Mouse (Mus musculus): Measurements from ENCODE around the gene Mpo.

DNA sequence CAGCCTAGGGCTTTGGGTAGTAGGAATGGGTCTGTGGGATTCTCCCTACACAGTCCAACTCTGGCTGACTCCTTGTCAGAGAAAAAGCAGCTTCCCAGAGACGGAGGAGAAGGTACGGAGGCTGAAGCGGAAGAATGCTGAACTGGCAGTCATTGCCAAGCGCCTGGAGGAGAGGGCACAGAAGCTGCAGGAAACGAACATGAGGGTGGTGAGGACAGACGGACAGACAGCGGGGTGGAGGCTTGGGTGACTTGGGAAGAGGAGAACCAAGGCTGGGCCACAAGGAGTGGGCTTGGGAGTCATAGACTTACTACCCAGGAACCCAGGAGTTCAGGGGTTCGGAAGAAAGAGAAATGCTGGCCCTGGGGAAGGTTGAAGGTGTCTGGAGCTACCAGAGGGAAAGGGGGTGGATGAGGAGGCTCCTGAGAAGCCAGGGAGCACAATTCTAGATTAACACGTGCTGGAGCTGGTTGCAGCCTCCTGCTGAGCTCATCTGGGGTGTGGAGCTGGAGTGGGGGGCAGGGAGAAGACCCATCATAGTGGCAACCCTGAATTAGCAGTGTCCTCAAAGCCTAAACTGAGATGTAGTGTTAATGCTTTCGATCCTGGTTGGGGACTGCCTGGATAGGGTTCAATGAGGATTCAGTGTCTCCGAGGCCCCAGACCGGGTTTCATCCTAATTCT, 30.5 kb upstream of the Mpo start:
- TF ChIP-seq CTCF (IDR thresholded peaks at IDR 0.05; ENCODE audit: borderline replicate concordance, insufficient read depth, low read depth, low read length) (no peak), POLR2A (IDR thresholded peaks at IDR 0.05; ENCODE audit: borderline replicate concordance, insufficient read depth, low read length) (0 out of 2 replicates have a peak, but pooled peaks have one; percentile 18)
